Mouse (Mus musculus) natural killer cell, adult 2 months (primary cell): ENCODE measurements around the gene Dapl1.

Source experiments
- DNase-seq, 2 experiments: peaks; one replicate each; pipeline ENCODE4 v3.0.0; 2022; ENCODE audit warnings: low spot score in 2 of 2

Dapl1 gene

GRCm38 (mm10) chr2:59533971-59534748, 49.7 kb downstream of the Dapl1 start:
- peak; percentile 7 to 9 for DNase-seq

- DNase-seq: no peak
Observed at GRCm38 (mm10) chr2:59536958-59537357, 52.5 kb downstream of the Dapl1 start.

DNA sequence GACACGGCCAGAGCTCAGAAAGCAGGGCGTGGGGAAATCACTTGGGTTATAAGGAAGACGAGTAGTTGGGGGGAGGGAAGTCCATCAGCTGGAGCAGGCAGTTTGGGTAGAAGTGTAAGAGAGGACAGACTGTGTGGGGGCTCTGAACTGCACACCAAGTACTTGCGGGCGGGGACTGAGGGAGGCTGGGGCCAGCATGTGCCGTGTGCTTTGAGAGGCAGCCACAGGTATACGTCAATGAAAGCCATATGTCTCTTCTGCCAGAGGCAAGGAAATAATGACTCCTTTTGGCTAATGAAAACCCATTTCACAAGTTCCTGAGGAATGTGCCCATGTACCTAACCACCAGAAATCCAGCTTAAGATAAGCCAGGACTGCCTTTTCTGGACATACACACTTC, 53.6 kb downstream of the Dapl1 start:
- DNase-seq: no peak

DNA sequence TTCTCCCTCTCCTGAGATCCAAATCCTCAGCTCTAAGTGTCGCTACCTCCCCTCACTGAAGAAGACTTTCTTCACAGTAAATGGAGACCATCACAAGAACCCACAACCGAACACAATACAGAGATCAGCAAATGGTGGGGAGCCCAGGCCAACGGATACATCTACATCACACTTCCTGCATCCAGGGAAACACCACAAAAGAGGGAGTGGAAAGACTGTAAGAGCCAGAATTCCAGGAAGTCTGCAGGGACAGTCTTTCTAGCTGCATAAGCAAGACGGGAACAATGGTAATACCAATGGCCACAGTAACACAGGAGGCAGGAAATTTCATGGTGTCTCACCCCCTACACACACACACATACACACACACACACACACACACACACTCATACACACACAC, 55.3 kb downstream of the Dapl1 start:
- no peak for DNase-seq

- peak; percentile 65 to 70 for DNase-seq
Observed at GRCm38 (mm10) chr2:59541121-59541887, 56.9 kb downstream of the Dapl1 start.

- DNase-seq: no peak
Observed at GRCm38 (mm10) chr2:59543543-59544065, 59.2 kb downstream of the Dapl1 start.

- DNase-seq: no peak
Observed at GRCm38 (mm10) chr2:59544237-59544909, 59.9 kb downstream of the Dapl1 start.

GRCm38 (mm10) chr2:59545001-59545400, 60.5 kb downstream of the Dapl1 start:
- no peak for DNase-seq

GRCm38 (mm10) chr2:59547369-59548099, 63.1 kb downstream of the Dapl1 start:
- no peak for DNase-seq

DNA sequence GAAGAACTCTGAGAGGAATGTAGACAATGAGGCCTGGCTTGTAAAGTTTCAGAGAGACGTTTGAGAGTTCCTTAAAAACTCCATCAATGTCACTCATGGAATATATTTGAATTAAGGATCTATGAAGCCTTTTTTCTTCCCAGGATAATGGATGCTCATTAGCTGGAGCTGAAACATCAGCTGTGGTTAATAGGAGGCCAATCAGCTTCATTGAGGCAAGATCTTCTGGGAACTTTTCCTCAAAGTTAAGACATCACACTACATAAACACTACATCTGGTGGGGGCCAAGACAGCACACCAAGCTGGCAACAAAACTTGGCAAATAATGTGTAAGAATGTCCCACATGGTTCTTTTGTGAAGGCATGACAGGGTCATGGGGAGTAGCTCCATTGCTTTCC, 68.3 kb downstream of the Dapl1 start:
- DNase-seq: no peak

- DNase-seq: no peak
Observed at GRCm38 (mm10) chr2:59554373-59554940, 70.0 kb downstream of the Dapl1 start.
